Mouse (Mus musculus) erythroblast, embryonic 14.5 days (primary cell): ENCODE results near the gene Mlycd.

Experiments used
- GATA1 ChIP-seq: IDR thresholded peaks from 2 replicates; pipeline ENCODE4 v1.6.1; 2012; ENCODE audit warnings: low read length, inconsistent platforms, mixed read lengths
- TAL1 ChIP-seq: IDR thresholded peaks from 3 replicates; pipeline ENCODE4 v1.6.1; 2012; ENCODE audit warnings: low read length, inconsistent platforms, mixed read lengths

GRCm38 (mm10) chr8:119438876-119439275 is 44.2 kb downstream of the Mlycd start:
- TF ChIP-seq GATA1 (no peak), TAL1 (no peak)
